ENCODE assay signal across 8 mouse cellular contexts in the genomic region with DNA sequence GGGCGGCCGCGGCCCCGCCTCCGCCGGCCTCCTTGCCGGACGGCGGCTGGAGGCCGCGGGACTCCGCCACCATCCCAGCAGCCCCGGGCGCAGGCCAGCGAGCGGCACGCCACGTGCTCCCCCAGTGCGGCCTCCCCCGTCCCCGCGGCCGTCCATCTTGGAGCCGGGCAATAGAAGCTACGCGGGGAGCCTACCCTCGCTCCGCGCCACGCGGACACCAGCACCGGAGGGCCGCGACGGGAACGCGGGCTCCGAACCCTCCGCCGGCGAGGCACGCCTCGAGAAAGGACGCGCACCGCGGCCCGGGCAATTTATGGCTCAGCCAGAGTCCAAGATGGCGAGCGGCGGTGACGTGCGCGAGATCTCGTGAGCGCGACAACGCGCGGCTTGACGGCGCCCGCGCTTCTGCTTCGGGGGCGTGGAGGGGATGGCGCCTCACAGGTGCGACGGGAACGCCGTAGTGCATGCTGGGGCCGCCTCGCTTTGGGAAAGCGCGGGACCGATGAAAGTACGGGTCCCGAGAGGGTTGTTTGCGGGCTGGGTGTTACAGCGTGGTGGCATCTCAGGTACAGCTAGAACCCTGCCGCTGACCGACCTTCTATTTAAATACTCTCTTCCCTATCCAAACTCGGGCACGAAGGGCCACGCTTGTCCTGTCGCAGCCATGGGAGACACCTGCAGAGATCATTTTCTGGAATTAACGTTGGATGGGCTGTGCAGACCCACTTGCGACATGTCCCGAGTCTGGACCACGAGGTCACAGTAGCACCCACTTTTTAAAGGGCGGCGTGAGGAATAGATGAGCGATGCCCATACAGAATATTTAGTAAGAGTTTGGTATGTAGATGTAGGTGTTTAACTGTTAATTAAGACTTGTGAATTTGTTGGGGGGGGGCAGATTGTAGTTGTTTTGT. TPM values are rescaled to one million over a fixed set of nuclear protein-coding genes. Genes with fewer than 3 reads are reported as not detected.
DNase-seq lines count a peak whose midpoint lies in the region; ATAC-seq and TF ChIP-seq lines count a peak whose summit lies in the region.

Mgme1 (plus strand) TSS at position 157 of the 914 bp plus-strand sequence.
Snx5 (minus strand) TSS at position 400 of the 914 bp plus-strand sequence.

- H3K9ac ChIP-seq in ES-Bruce4 (ENCODE audit: low read depth, poor library complexity, severe bottlenecking), result peak within 1 kb of the TSS; percentile 98
- peak within 1 kb of the TSS; percentile 96 for H3K9ac ChIP-seq in forebrain, embryonic 14.5 days (ENCODE audit: low read length)

- H3K36me3 ChIP-seq in ES-Bruce4 (ENCODE audit: control insufficient read depth, insufficient read depth, low read length, poor library complexity, severe bottlenecking), result peaks cover 62% of the 10 kb centered on the region
- H3K36me3 ChIP-seq in forebrain, embryonic 14.5 days (ENCODE audit: control insufficient read depth, insufficient read depth, low read length), result no peaks in the 10 kb centered on the region

- TF ChIP-seq CTCF in ES-Bruce4 (IDR thresholded peaks at IDR 0.05; ENCODE audit: low read depth, low read length), result no peak
- no peak for TF ChIP-seq CTCF in lung, adult 2 months (IDR thresholded peaks at IDR 0.05; ENCODE audit: insufficient read depth, low read length)

- peak within 1 kb of the TSS; percentile 97 for H3K4me3 ChIP-seq in ES-Bruce4 (ENCODE audit: low read depth, low read length)
- peak within 1 kb of the TSS; percentile 90 for H3K4me3 ChIP-seq in forebrain, embryonic 14.5 days (ENCODE audit: low read depth, low read length)
- peak within 1 kb of the TSS; percentile 90 for H3K4me3 ChIP-seq in lung, adult 2 months (replicated peaks; ENCODE audit: extremely low read depth, low read depth, low read length)

- no peaks in the 10 kb centered on the region for H3K27me3 ChIP-seq in ES-Bruce4 (ENCODE audit: control insufficient read depth, insufficient read depth, low read length, poor library complexity, severe bottlenecking)
- no peaks in the 10 kb centered on the region for H3K27me3 ChIP-seq in forebrain, embryonic 14.5 days (replicated peaks; ENCODE audit: control insufficient read depth, insufficient read depth, low read length)

- H3K27ac ChIP-seq in ES-Bruce4 (ENCODE audit: insufficient read depth, low read length), result peak within 1 kb of the TSS; percentile 83
- peak within 1 kb of the TSS; percentile 90 for H3K27ac ChIP-seq in forebrain, embryonic 14.5 days (ENCODE audit: low read depth, low read length)

- peak; percentile 94 for ATAC-seq in cerebellum, adult (ENCODE audit: insufficient number of reproducible peaks, low FRiP score, low TSS enrichment)
- peak; percentile 98 for ATAC-seq in forebrain, embryonic 14.5 days
- peak; percentile 79 for ATAC-seq in neutrophil, adult 5-6 weeks (ENCODE audit: extremely low read depth, insufficient number of reproducible peaks, low FRiP score, poor library complexity, severe bottlenecking)

- peak within 1 kb of the TSS; percentile 77 for H3K4me2 ChIP-seq in forebrain, embryonic 14.5 days (ENCODE audit: low read length)

- TF ChIP-seq EP300 in ES-Bruce4 (IDR thresholded peaks at IDR 0.05; ENCODE audit: insufficient read depth, low read depth, low read length), result 0 out of 2 replicates have a peak, but pooled peaks have one; percentile 44

- H3K9me3 ChIP-seq in ES-Bruce4 (replicated peaks; ENCODE audit: control insufficient read depth, insufficient read depth, low read length, poor library complexity, severe bottlenecking), result no peaks in the 10 kb centered on the region; the same call in 1 of the 2 replicates
- H3K9me3 ChIP-seq in forebrain, embryonic 14.5 days (replicated peaks; ENCODE audit: control insufficient read depth, low read length), result no peaks in the 10 kb centered on the region

- under 1% methylated on average over 78 of the region's 93 CpGs for WGBS in forebrain, embryonic 14.5 days
- under 1% methylated on average over 93 of the region's 93 CpGs for WGBS in lung, adult 2 months

- H3K4me1 ChIP-seq in ES-Bruce4 (ENCODE audit: control insufficient read depth, insufficient read depth, low read length), result peaks cover 3% of the 10 kb centered on the region
- peaks cover 22% of the 10 kb centered on the region for H3K4me1 ChIP-seq in forebrain, embryonic 14.5 days (ENCODE audit: control insufficient read depth, insufficient read depth, low read length)
- peaks cover 2% of the 10 kb centered on the region; the same call in 1 of the 2 replicates for H3K4me1 ChIP-seq in lung, adult 2 months (ENCODE audit: control insufficient read depth, insufficient read depth, low read length)

- peak; percentile 71 for TF ChIP-seq POLR2A in ES-Bruce4 (IDR thresholded peaks at IDR 0.05; ENCODE audit: insufficient read depth, low read length)
- peak; percentile 66; the same call in 1 of the 2 replicates for TF ChIP-seq POLR2A in lung, adult 2 months (IDR thresholded peaks at IDR 0.05; ENCODE audit: borderline replicate concordance, extremely low read depth, low read depth, low read length)

- intact Hi-C loops in heart, postnatal 14 days (cut with DNase I), result loop anchor here (5.0 kb wide), 1 partner anchor 268 kb away; no protein-coding TSS in a partner anchor

- DNase-seq in forebrain, embryonic 14.5 days (ENCODE audit: low spot score), result peak; percentile 97
- peak; percentile 90 to 93 for DNase-seq in heart, postnatal 14 days
- DNase-seq in layer of hippocampus, adult 18-20 months (ENCODE audit: low spot score in 2 of 2), result peak; percentile 96
- DNase-seq in lung, adult 2 months, result peak; percentile 95
- peak; percentile 88 to 91 for DNase-seq in thymus, adult 18-20 months

RNA-seq across cellular contexts. Expression of gene Mgme1, which starts in this region (rescaled TPM):
- 34.3 and 35.8 TPM in 2 replicates for polyA plus RNA-seq in ES-Bruce4 (2011; ENCODE audit: insufficient read depth, insufficient read length, low read depth, missing spikeins)
- 10.5 and 12.5 TPM in 2 replicates for polyA plus RNA-seq in forebrain, embryonic 14.5 days (2014; fragmentation: Nextera tagmentation; extraction: Ambion mirVana)
- 1 to 10 TPM; 8.5 to 9.6 TPM for total RNA-seq in heart, postnatal 14 days (2021)
- 1 to 10 TPM; 6.2 to 6.7 TPM for total RNA-seq in layer of hippocampus, adult 18-20 months (2021)
- 2.6 and 3.9 TPM in 2 replicates for polyA plus RNA-seq in lung, adult 2 months (2012; rRNA removed)
- total RNA-seq in neutrophil, adult 5-6 weeks (2017), result 6.8 and 7.6 TPM in 2 replicates

RNA-seq across cellular contexts. Expression of gene Snx5, which starts in this region (rescaled TPM):
- polyA plus RNA-seq in ES-Bruce4 (2011; ENCODE audit: insufficient read depth, insufficient read length, low read depth, missing spikeins), result 499 and 538 TPM in 2 replicates
- polyA plus RNA-seq in forebrain, embryonic 14.5 days (2014; fragmentation: Nextera tagmentation; extraction: Ambion mirVana), result 61.7 and 64.5 TPM in 2 replicates
- 10 to 100 TPM; 50.4 to 51.9 TPM for total RNA-seq in heart, postnatal 14 days (2021)
- total RNA-seq in layer of hippocampus, adult 18-20 months (2021), result 10 to 100 TPM; 67.4 to 73.2 TPM
- 29.7 and 34.7 TPM in 2 replicates for polyA plus RNA-seq in lung, adult 2 months (2012; rRNA removed)
- total RNA-seq in neutrophil, adult 5-6 weeks (2017), result 486 and 515 TPM in 2 replicates

Comparison
In these comparisons a context has a peak if more than half of its experiments do, and no peak if none do; other contexts are left out.
1. Peak in every context shown above with its lines: DNase-seq, ATAC-seq, H3K4me3 ChIP-seq and H3K27ac ChIP-seq.